Mouse (Mus musculus) intestine, postnatal 0 days (tissue): ENCODE results near the gene Tasp1. TPM values are rescaled to one million over a fixed set of nuclear protein-coding genes. Genes with fewer than 3 reads are reported as not detected.

Experiments used
- ATAC-seq: fragments of 200-750 bp; cut with Nextera tagmentation; 2 replicates; pipeline ENCODE4 v1.8.0; 2017; ENCODE audit warnings: mild to moderate bottlenecking, moderate TSS enrichment, moderate library complexity
- H3K27ac ChIP-seq: fragments of 300-500 bp; sonication (generic); 2 replicates; pipeline ENCODE4 v1.5.1; 2014; ENCODE audit warnings: mild to moderate bottlenecking, low read depth, low read length, moderate library complexity
- H3K27me3 ChIP-seq: fragments of 300-500 bp; sonication (generic); replicated peaks from 2 replicates; pipeline ENCODE4 v1.6.1; 2014; ENCODE audit warnings: low read length, mixed read lengths; ENCODE audit not compliant: control insufficient read depth, insufficient read depth
- H3K36me3 ChIP-seq: fragments of 300-500 bp; sonication (generic); 2 replicates; pipeline ENCODE4 v1.6.1; 2014; ENCODE audit warnings: mild to moderate bottlenecking, moderate library complexity; ENCODE audit not compliant: control insufficient read depth, insufficient read depth
- H3K4me1 ChIP-seq: fragments of 300-500 bp; sonication (generic); replicated peaks from 2 replicates; pipeline ENCODE4 v1.6.1; 2014; ENCODE audit warnings: antibody characterized with exemption, low read length, mixed read lengths; ENCODE audit not compliant: control insufficient read depth, insufficient read depth
- H3K4me2 ChIP-seq: fragments of 300-500 bp; sonication (generic); replicated peaks from 2 replicates; pipeline ENCODE4 v1.6.1; 2014; ENCODE audit warnings: low read depth, mild to moderate bottlenecking, moderate library complexity
- H3K4me3 ChIP-seq: fragments of 300-500 bp; sonication (generic); 2 replicates; pipeline ENCODE4 v1.5.1; 2014; ENCODE audit warnings: low read depth, low read length
- H3K9ac ChIP-seq: fragments of 300-500 bp; sonication (generic); 2 replicates; pipeline ENCODE4 v1.6.1; 2014; ENCODE audit warnings: mild to moderate bottlenecking, low read depth, low read length
- H3K9me3 ChIP-seq: fragments of 300-500 bp; sonication (generic); 2 replicates; pipeline ENCODE4 v1.6.1; 2016; ENCODE audit warnings: mixed run types; ENCODE audit not compliant: control insufficient read depth
- CTCF ChIP-seq: sonication (generic); IDR thresholded peaks from 2 replicates; pipeline ENCODE4 v1.5.1; 2016; ENCODE audit warnings: low read depth, mild to moderate bottlenecking, control low read depth, antibody characterized with exemption, moderate library complexity
- WGBS: fragments of 180-500 bp; shearing (Covaris S2); extraction: QIAGEN DNeasy Blood & Tissue Kit; methylation state at CpG from one replicate; pipeline ENCODE4 v1.1.7; 2014; 5-methylcytosine and 5-hydroxymethylcytosine counted together
- polyA plus RNA-seq: library from polyadenylated mRNA; unstranded; fragments of >200 nt; fragmentation: Nextera tagmentation; extraction: Ambion mirVana; gene quantifications from 2 replicates; pipeline ENCODE4 v1.2.1, GENCODE M21; 2015

Tasp1 gene
- polyA plus RNA-seq, 1 experiment from 2014 or later: 9.4 TPM

DNA sequence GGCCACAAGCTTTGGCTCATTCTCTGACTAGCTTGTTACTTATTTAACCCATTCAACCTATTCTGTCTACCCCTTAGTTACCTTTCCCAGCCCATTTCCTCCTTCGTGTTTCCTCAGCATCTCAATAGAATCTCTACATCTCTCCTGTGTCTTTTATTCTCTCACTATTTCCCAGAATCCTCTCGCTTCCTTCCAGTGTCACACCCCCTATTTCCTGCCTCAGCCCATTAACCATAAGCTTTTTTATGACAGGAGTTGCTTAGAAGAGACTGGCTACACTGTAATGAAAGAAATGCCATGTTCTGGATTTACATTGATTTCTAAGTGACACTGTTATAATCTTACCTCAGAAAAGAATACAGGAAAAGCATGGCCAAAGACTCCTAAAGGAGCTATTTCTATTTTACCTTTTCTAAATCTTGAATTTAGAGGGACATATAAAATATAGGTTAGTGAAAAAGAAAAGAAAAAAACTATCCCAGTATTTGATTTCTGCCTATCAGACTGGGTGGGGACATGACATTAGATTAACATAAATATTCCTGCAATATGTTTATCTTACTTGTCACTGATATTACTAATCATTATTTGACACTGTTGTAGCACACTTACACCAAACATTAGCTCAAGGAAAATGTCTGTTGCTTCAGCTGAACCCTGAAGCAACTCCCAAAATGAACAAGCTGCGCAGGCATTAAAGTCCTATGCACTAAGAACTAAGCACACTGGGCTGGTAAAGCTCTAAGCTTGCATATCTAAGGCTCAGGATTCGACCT, 6.3 kb downstream of the Tasp1 start:
- H3K9ac ChIP-seq: no peak overlapping the region
- no peak overlapping the region for H3K4me2 ChIP-seq
- H3K9me3 ChIP-seq: no peaks in the 10 kb centered on the region
- TF ChIP-seq CTCF: no peak
- 0 out of 2 replicates have a peak, but pooled peaks cover 3% of the 10 kb centered on the region for H3K36me3 ChIP-seq
- 84% methylated on average over 4 of the region's 4 CpGs for WGBS
- H3K27me3 ChIP-seq: no peaks in the 10 kb centered on the region
- H3K27ac ChIP-seq: no peak overlapping the region
- ATAC-seq: no peak
- no peaks in the 10 kb centered on the region for H3K4me1 ChIP-seq
- no peak overlapping the region for H3K4me3 ChIP-seq

- no peaks in the 10 kb centered on the region for H3K9me3 ChIP-seq
- H3K4me1 ChIP-seq: no peaks in the 10 kb centered on the region
- no peak for TF ChIP-seq CTCF
- no peaks in the 10 kb centered on the region for H3K27me3 ChIP-seq
- 85% methylated on average over 6 of the region's 6 CpGs for WGBS
- H3K4me3 ChIP-seq: no peak overlapping the region
- peaks cover 12% of the 10 kb centered on the region; the same call in 1 of the 2 replicates for H3K36me3 ChIP-seq
- H3K27ac ChIP-seq: no peak overlapping the region
- ATAC-seq: no peak
- H3K9ac ChIP-seq: no peak overlapping the region
- no peak overlapping the region for H3K4me2 ChIP-seq
Observed at GRCm38 (mm10) chr2:140058125-140058524, 8.5 kb downstream of the Tasp1 start.

DNA sequence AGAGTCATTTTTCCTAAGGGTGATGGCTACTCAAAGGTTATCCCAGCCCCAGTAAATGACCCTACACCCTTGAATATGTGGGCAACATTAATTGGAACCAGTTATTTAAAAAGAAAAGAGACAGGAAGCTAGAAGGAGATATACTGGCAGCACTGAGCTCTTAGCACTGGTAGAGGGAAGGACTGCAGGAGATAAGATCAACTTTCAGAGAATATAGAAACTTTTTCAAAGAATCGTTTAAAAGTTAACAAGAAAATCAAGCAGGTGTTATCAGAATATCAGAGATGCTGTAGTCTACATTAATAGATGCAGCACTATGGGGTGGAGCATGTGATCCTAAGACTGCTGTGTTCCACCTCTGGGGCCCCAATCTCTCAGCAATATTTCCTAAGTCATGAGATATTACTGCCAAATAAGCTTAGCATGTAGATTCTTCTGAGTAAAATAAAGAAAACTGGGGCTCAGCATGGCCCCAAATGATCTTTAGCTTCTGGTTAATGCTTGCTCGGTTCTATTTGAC, 14.9 kb downstream of the Tasp1 start:
- Histone ChIP-seq H3K27ac (no peak overlapping the region), H3K4me3 (no peak overlapping the region), H3K9me3 (no peaks in the 10 kb centered on the region), H3K4me2 (no peak overlapping the region), H3K36me3 (peaks cover 29% of the 10 kb centered on the region), H3K4me1 (no peaks in the 10 kb centered on the region), H3K9ac (no peak overlapping the region), H3K27me3 (no peaks in the 10 kb centered on the region)
- ATAC-seq: no peak
- WGBS: 68% methylated on average over 2 of the region's 2 CpGs
- TF ChIP-seq CTCF: no peak

GRCm38 (mm10) chr2:140042522-140043131, 24.0 kb downstream of the Tasp1 start:
- Histone ChIP-seq H3K27ac (no peak overlapping the region), H3K27me3 (no peaks in the 10 kb centered on the region), H3K4me3 (no peak overlapping the region), H3K9ac (no peak overlapping the region), H3K36me3 (peaks cover 8% of the 10 kb centered on the region), H3K4me1 (no peaks in the 10 kb centered on the region), H3K4me2 (no peak overlapping the region), H3K9me3 (no peaks in the 10 kb centered on the region)
- 81% methylated on average over 2 of the region's 2 CpGs for WGBS
- TF ChIP-seq CTCF: no peak
- no peak for ATAC-seq

GRCm38 (mm10) chr2:140042081-140042480, 24.5 kb downstream of the Tasp1 start:
- H3K9ac ChIP-seq: no peak overlapping the region
- no peak overlapping the region for H3K27ac ChIP-seq
- TF ChIP-seq CTCF: no peak
- WGBS: 89% methylated on average over 10 of the region's 10 CpGs
- H3K4me2 ChIP-seq: no peak overlapping the region
- ATAC-seq: no peak
- H3K4me1 ChIP-seq: no peaks in the 10 kb centered on the region
- H3K9me3 ChIP-seq: no peaks in the 10 kb centered on the region
- no peaks in the 10 kb centered on the region for H3K27me3 ChIP-seq
- H3K4me3 ChIP-seq: no peak overlapping the region
- peaks cover 5% of the 10 kb centered on the region; the same call in 1 of the 2 replicates for H3K36me3 ChIP-seq

GRCm38 (mm10) chr2:140037459-140037858, 29.1 kb downstream of the Tasp1 start:
- WGBS: 73% methylated on average over 2 of the region's 2 CpGs

More at GRCm38 (mm10) chr2:140037459-140037858, 29.1 kb downstream of the Tasp1 start:
- H3K36me3 ChIP-seq: peaks cover 5% of the 10 kb centered on the region; the same call in 1 of the 2 replicates
- H3K4me2 ChIP-seq: no peak overlapping the region
- peak; percentile 62; the same call in 1 of the 2 replicates for ATAC-seq
- TF ChIP-seq CTCF: no peak
- no peaks in the 10 kb centered on the region for H3K27me3 ChIP-seq
- H3K4me1 ChIP-seq: no peaks in the 10 kb centered on the region
- H3K9me3 ChIP-seq: no peaks in the 10 kb centered on the region
- no peak overlapping the region for H3K9ac ChIP-seq
- H3K4me3 ChIP-seq: no peak overlapping the region
- peak overlapping the region; percentile 21; the same call in 1 of the 2 replicates for H3K27ac ChIP-seq
